ENCODE assay signal across 8 mouse cellular contexts in the genomic region with DNA sequence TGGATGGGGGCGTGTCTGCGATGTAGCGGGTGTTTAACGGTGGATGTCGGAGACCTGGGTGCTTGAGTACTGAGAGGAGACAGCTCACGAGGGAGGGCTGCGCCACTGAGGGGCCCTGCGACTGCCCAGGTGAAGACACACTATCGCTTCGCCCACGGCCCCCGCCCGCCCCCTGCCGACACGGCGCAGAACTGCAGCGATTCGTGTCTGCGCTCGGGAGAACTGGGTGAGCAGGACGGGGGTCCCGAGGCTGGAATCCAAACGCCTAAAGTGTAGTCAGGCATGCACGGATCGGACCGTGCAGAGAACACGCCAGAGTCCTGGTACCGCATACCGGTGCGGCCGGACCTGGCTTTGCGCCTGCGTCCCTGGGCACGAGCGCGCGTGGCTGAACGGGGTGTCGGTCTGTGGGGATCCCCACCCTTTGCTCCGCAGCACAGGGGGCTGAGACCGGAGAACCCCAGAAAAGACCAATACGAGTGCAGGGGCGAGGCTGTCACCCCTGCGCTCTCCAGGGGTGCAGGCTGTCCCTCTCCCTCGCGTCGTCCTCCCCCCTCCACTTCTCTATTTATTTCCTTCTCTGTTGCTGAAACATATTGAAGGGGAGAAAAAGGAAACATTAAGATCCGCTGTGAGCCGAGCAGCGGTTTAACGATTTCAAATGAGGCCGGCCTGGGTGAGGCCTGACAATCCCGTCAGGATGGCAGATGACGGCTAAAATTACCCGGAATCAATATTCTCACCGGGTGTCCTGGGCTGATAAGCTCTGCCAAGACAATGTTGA. TPM values are rescaled to one million over a fixed set of nuclear protein-coding genes. Genes with fewer than 3 reads are reported as not detected.
A peak's percentile ranks its signal among the peaks of the same experiment; 100 is the strongest.
DNase-seq lines count a peak whose midpoint lies in the region; ATAC-seq and TF ChIP-seq lines count a peak whose summit lies in the region.
"Had no signal": no experiment of that assay in that cellular context is flagged by ENCODE, and none has a peak within 500 bp of the region (broad histone marks: within the 10 kb centered on the region; RNA-seq: fewer than 3 reads in every experiment).

No protein-coding gene starts in this region.

- TF ChIP-seq POLR2A in small intestine, adult 2 months (IDR thresholded peaks at IDR 0.05; ENCODE audit: low read depth, low read length): no peak

- H3K4me1 ChIP-seq in G1E (ENCODE audit: insufficient read depth, low read depth, low read length): peaks cover 38% of the 10 kb centered on the region
- peaks cover 4% of the 10 kb centered on the region for H3K4me1 ChIP-seq in embryonic facial prominence, embryonic 11.5 days (ENCODE audit: control insufficient read depth, insufficient read depth, low read length)
- peaks cover 2% of the 10 kb centered on the region; the same call in 1 of the 2 replicates for H3K4me1 ChIP-seq in heart, embryonic 16.5 days (ENCODE audit: control insufficient read depth, insufficient read depth, low read length)
- peaks cover 3% of the 10 kb centered on the region for H3K4me1 ChIP-seq in small intestine, adult 2 months (ENCODE audit: control insufficient read depth, insufficient read depth, insufficient read length, low read length)

- WGBS in embryonic facial prominence, embryonic 11.5 days: 6% methylated on average over 56 of the region's 56 CpGs
- WGBS in heart, embryonic 16.5 days: 7% methylated on average over 56 of the region's 56 CpGs
- WGBS in small intestine, adult 2 months: 4% methylated on average over 56 of the region's 56 CpGs

- peak overlapping the region; percentile 50 for H3K4me2 ChIP-seq in embryonic facial prominence, embryonic 11.5 days (ENCODE audit: low read depth, low read length)
- H3K4me2 ChIP-seq in heart, embryonic 16.5 days (ENCODE audit: low read depth, low read length): peak overlapping the region; percentile 60

- no peaks in the 10 kb centered on the region for H3K36me3 ChIP-seq in G1E (replicated peaks)
- H3K36me3 ChIP-seq in embryonic facial prominence, embryonic 11.5 days (replicated peaks; ENCODE audit: control insufficient read depth, insufficient read depth, low read depth, low read length): no peaks in the 10 kb centered on the region
- no peaks in the 10 kb centered on the region for H3K36me3 ChIP-seq in heart, embryonic 16.5 days (ENCODE audit: control insufficient read depth, insufficient read depth)
- no peaks in the 10 kb centered on the region for H3K36me3 ChIP-seq in small intestine, adult 2 months (ENCODE audit: control insufficient read depth, insufficient read depth, low read length)

- peak overlapping the region; percentile 74 for H3K4me3 ChIP-seq in G1E (ENCODE audit: low read depth, low read length)
- peak overlapping the region; percentile 14; the same call in 1 of the 2 replicates for H3K4me3 ChIP-seq in embryonic facial prominence, embryonic 11.5 days (ENCODE audit: low read depth, low read length)
- peak overlapping the region; percentile 34 for H3K4me3 ChIP-seq in heart, embryonic 16.5 days (ENCODE audit: low read length)
- peak overlapping the region; percentile 37 for H3K4me3 ChIP-seq in small intestine, adult 2 months (ENCODE audit: low read depth, low read length)

- no peak overlapping the region for H3K27ac ChIP-seq in embryonic facial prominence, embryonic 11.5 days (replicated peaks; ENCODE audit: low read depth, low read length)
- H3K27ac ChIP-seq in heart, embryonic 16.5 days (ENCODE audit: low read length): no peak overlapping the region
- H3K27ac ChIP-seq in small intestine, adult 2 months (ENCODE audit: insufficient read depth, low read depth, low read length): no peak overlapping the region

- 0 out of 2 replicates have a peak, but pooled peaks cover 2% of the 10 kb centered on the region for H3K27me3 ChIP-seq in G1E (ENCODE audit: insufficient read depth, low read length)
- H3K27me3 ChIP-seq in embryonic facial prominence, embryonic 11.5 days (ENCODE audit: control insufficient read depth, insufficient read depth, low read length): peaks cover 22% of the 10 kb centered on the region
- H3K27me3 ChIP-seq in heart, embryonic 16.5 days (ENCODE audit: control insufficient read depth, insufficient read depth, low read length): peaks cover 54% of the 10 kb centered on the region
- peaks cover 14% of the 10 kb centered on the region; the same call in 1 of the 2 replicates for H3K27me3 ChIP-seq in small intestine, adult 2 months (ENCODE audit: control insufficient read depth, insufficient read depth, low read length)

- peak; percentile 75 for DNase-seq in G1E (ENCODE audit: low spot score)
- DNase-seq in adrenal gland, postnatal 14 days: peak; percentile 61
- DNase-seq in embryonic facial prominence, embryonic 11.5 days (ENCODE audit: low spot score): peak; percentile 71
- DNase-seq in kidney, postnatal 4 days: peak; percentile 74 to 78
- DNase-seq in lung, postnatal 4 days: peak; percentile 38 to 57

- no peak overlapping the region; the same call in none of the 2 replicates for H3K9ac ChIP-seq in embryonic facial prominence, embryonic 11.5 days (replicated peaks; ENCODE audit: low read length)
- H3K9ac ChIP-seq in heart, embryonic 16.5 days (ENCODE audit: low read length): peak overlapping the region; percentile 46

- TF ChIP-seq CTCF in G1E (IDR thresholded peaks at IDR 0.05; ENCODE audit: low read depth, low read length): peak; percentile 78
- peak; percentile 54; the same call in 1 of the 2 replicates for TF ChIP-seq CTCF in small intestine, adult 2 months (IDR thresholded peaks at IDR 0.05; ENCODE audit: extremely low read depth, insufficient read length, insufficient replicate concordance, low read depth, low read length)

- ATAC-seq in G1E (ENCODE audit: extremely low read depth, insufficient number of reproducible peaks, low FRiP score, poor library complexity, severe bottlenecking): peak; percentile 54
- ATAC-seq in embryonic facial prominence, embryonic 11.5 days (replicated peaks; ENCODE audit: insufficient number of reproducible peaks, low FRiP score, low TSS enrichment, low read depth): 0 out of 2 replicates have a peak, but pooled peaks have one; percentile 16
- ATAC-seq in heart, embryonic 16.5 days (replicated peaks; ENCODE audit: extremely low read depth, insufficient read depth, low FRiP score): no peak

- H3K9me3 ChIP-seq in G1E (replicated peaks): no peaks in the 10 kb centered on the region
- no peaks in the 10 kb centered on the region for H3K9me3 ChIP-seq in embryonic facial prominence, embryonic 11.5 days (replicated peaks; ENCODE audit: control insufficient read depth, low read length)
- H3K9me3 ChIP-seq in heart, embryonic 16.5 days (replicated peaks; ENCODE audit: control insufficient read depth, low read length): no peaks in the 10 kb centered on the region

RNA-seq across cellular contexts. Expression of a gene that starts 9.3 kb away (rescaled TPM):
- not detected in 2 replicates for total RNA-seq in G1E (2014; fragmentation: Nextera tagmentation)
- 0.11 TPM in 1 of 2 replicates, not detected in the other for total RNA-seq in G1E (2017)
- polyA plus RNA-seq in G1E (2012): not detected in 2 replicates
- not detected in 2 replicates for total RNA-seq in adrenal gland, postnatal 14 days (2021)
- polyA plus RNA-seq in embryonic facial prominence, embryonic 11.5 days (2014; fragmentation: Nextera tagmentation; extraction: Ambion mirVana): 0.17 and 0.18 TPM in 2 replicates
- not detected in 2 replicates for polyA plus RNA-seq in heart, embryonic 16.5 days (2015; fragmentation: Nextera tagmentation; extraction: Ambion mirVana)
- polyA plus RNA-seq in small intestine, adult 2 months (2012; rRNA removed): not detected in 2 replicates
- total RNA-seq: layer of hippocampus, adult 18-20 months had no signal

Comparison
In these comparisons a context has a peak if more than half of its experiments do, and no peak if none do; other contexts are left out.
1. H3K4me3 ChIP-seq: peak in every context shown above with its lines; median percentile 74 in G1E; 37 in small intestine, adult 2 months; 34 in heart, embryonic 16.5 days; 14 in embryonic facial prominence, embryonic 11.5 days.